ENCODE assay signal across 10 mouse cellular contexts in the genomic region with DNA sequence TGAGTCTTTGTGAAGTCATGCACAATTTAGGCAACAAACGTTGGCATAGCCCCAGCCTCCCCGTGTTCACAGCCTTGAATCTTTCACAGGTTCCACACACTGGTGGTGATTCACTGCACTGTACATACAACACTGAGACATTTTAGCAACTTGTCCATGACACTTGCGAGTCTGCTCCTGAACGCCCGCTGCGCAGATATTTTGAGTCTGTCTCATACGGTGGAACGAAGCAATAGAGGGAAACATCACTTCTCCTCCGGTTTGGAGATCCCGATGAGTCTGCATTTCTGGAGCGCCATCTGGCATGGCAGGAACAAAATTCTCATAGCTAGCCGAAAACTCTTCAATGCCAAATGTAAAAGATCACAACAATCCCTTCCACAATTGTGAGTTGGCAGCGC. TPM values are rescaled to one million over a fixed set of nuclear protein-coding genes. Genes with fewer than 3 reads are reported as not detected.
DNase-seq lines count a peak whose midpoint lies in the region; ATAC-seq and TF ChIP-seq lines count a peak whose summit lies in the region.
"Had no signal": no experiment of that assay in that cellular context is flagged by ENCODE, and none has a peak within 500 bp of the region (broad histone marks: within the 10 kb centered on the region; RNA-seq: fewer than 3 reads in every experiment).

No protein-coding gene starts in this region.

- no peaks in the 10 kb centered on the region for H3K27me3 ChIP-seq in forebrain, postnatal 0 days (ENCODE audit: insufficient read depth, low read length)
- peaks cover 79% of the 10 kb centered on the region for H3K27me3 ChIP-seq in forebrain, embryonic 10.5 days (ENCODE audit: poor library complexity, severe bottlenecking)
- H3K27me3 ChIP-seq in midbrain, embryonic 14.5 days (ENCODE audit: control insufficient read depth, insufficient read depth, low read length) = no peaks in the 10 kb centered on the region
- H3K27me3 ChIP-seq: CH12.LX had no signal

- H3K9me3 ChIP-seq in forebrain, postnatal 0 days (ENCODE audit: low read length) = no peaks in the 10 kb centered on the region
- H3K9me3 ChIP-seq in forebrain, embryonic 10.5 days = no peaks in the 10 kb centered on the region
- no peaks in the 10 kb centered on the region for H3K9me3 ChIP-seq in midbrain, embryonic 14.5 days (ENCODE audit: control insufficient read depth, low read length)
- H3K9me3 ChIP-seq: neural tube, embryonic 13.5 days had no signal

- peak; percentile 89 for DNase-seq in forebrain, postnatal 0 days
- no peak for DNase-seq in forebrain, embryonic 10.5 days (ENCODE audit: extremely low spot score, low spot score)
- DNase-seq in cerebellum, postnatal 25 days = peak; percentile 78 to 79
- DNase-seq in layer of hippocampus, adult 2 months (ENCODE audit: low spot score in 2 of 2) = peak; percentile 75 to 88
- DNase-seq in lung, postnatal 25 days (ENCODE audit: low spot score) = peak; percentile 7
- no peak for DNase-seq in urinary bladder, adult 18-20 months (ENCODE audit: low spot score in 2 of 2)
- no peak for DNase-seq in liver
- no peak for DNase-seq in midbrain, embryonic 14.5 days

- no peak overlapping the region for H3K27ac ChIP-seq in forebrain, postnatal 0 days (ENCODE audit: low read depth, low read length)
- no peak overlapping the region for H3K27ac ChIP-seq in forebrain, embryonic 10.5 days
- H3K27ac ChIP-seq in layer of hippocampus, adult 2 months = peak overlapping the region; percentile 57; the same call in 1 of the 2 replicates
- no peak overlapping the region for H3K27ac ChIP-seq in midbrain, embryonic 14.5 days (replicated peaks; ENCODE audit: low read depth, low read length)
- H3K27ac ChIP-seq: neural tube, embryonic 13.5 days had no signal

- ATAC-seq in forebrain, postnatal 0 days = peak; percentile 85
- no peak for ATAC-seq in midbrain, embryonic 14.5 days (ENCODE audit: low FRiP score, low TSS enrichment)

- WGBS in forebrain, postnatal 0 days = 41% methylated on average over 13 of the region's 13 CpGs
- WGBS in forebrain, embryonic 10.5 days = 96% methylated on average over 13 of the region's 13 CpGs
- WGBS in midbrain, embryonic 14.5 days = 93% methylated on average over 13 of the region's 13 CpGs

- H3K9ac ChIP-seq in forebrain, postnatal 0 days = no peak overlapping the region
- H3K9ac ChIP-seq in midbrain, embryonic 14.5 days (replicated peaks; ENCODE audit: low read length) = no peak overlapping the region
- H3K9ac ChIP-seq: neural tube, embryonic 13.5 days had no signal

- H3K4me2 ChIP-seq in forebrain, postnatal 0 days (ENCODE audit: low read depth) = peak overlapping the region; percentile 2; the same call in 1 of the 2 replicates
- no peak overlapping the region for H3K4me2 ChIP-seq in midbrain, embryonic 14.5 days (ENCODE audit: low read length)
- H3K4me2 ChIP-seq: neural tube, embryonic 13.5 days had no signal

- peaks cover 10% of the 10 kb centered on the region for H3K4me1 ChIP-seq in forebrain, postnatal 0 days (ENCODE audit: insufficient read depth)
- H3K4me1 ChIP-seq in forebrain, embryonic 10.5 days = peaks cover 37% of the 10 kb centered on the region
- peaks cover 30% of the 10 kb centered on the region for H3K4me1 ChIP-seq in midbrain, embryonic 14.5 days (ENCODE audit: control insufficient read depth, insufficient read depth, low read length)

- no peak for TF ChIP-seq CTCF in forebrain, postnatal 0 days (IDR thresholded peaks at IDR 0.05; ENCODE audit: low read depth)
- TF ChIP-seq CTCF in layer of hippocampus, adult 2 months (conservative IDR thresholded peaks at IDR 0.05) = no peak

- H3K4me3 ChIP-seq in forebrain, postnatal 0 days (ENCODE audit: low read depth, low read length) = no peak overlapping the region
- no peak overlapping the region for H3K4me3 ChIP-seq in forebrain, embryonic 10.5 days
- peak overlapping the region; percentile 35 for H3K4me3 ChIP-seq in layer of hippocampus, adult 2 months
- no peak overlapping the region for H3K4me3 ChIP-seq in midbrain, embryonic 14.5 days (replicated peaks; ENCODE audit: low read depth, low read length)
- H3K4me3 ChIP-seq: neural tube, embryonic 13.5 days had no signal

- H3K36me3 ChIP-seq in forebrain, postnatal 0 days (ENCODE audit: insufficient read depth) = no peaks in the 10 kb centered on the region
- no peaks in the 10 kb centered on the region for H3K36me3 ChIP-seq in forebrain, embryonic 10.5 days (replicated peaks)
- no peaks in the 10 kb centered on the region for H3K36me3 ChIP-seq in midbrain, embryonic 14.5 days (ENCODE audit: control insufficient read depth, insufficient read depth, low read length)
- H3K36me3 ChIP-seq: neural tube, embryonic 13.5 days had no signal

RNA-seq across cellular contexts. Expression of a gene that starts 57.7 kb away (rescaled TPM):
- 38.4 and 48.0 TPM in 2 replicates for total RNA-seq in forebrain, postnatal 0 days (2014; rRNA removed)
- 30.8 and 40.7 TPM in 2 replicates for polyA plus RNA-seq in forebrain, postnatal 0 days (2015; fragmentation: Nextera tagmentation; extraction: Ambion mirVana)
- polyA plus RNA-seq in forebrain, embryonic 10.5 days (2016; fragmentation: Nextera tagmentation; extraction: Ambion mirVana) = 51.7 and 52.8 TPM in 2 replicates
- 10 to 100 TPM; 49.5 to 53.9 TPM for total RNA-seq in layer of hippocampus, adult 2 months (2021)
- polyA plus RNA-seq in midbrain, embryonic 14.5 days (2014; fragmentation: Nextera tagmentation; extraction: Ambion mirVana) = 50.0 and 59.4 TPM in 2 replicates

Comparison
In these comparisons a context has a peak if more than half of its experiments do, and no peak if none do; other contexts are left out.
1. DNase-seq: peak in forebrain, postnatal 0 days (single experiment), cerebellum, postnatal 25 days (2 of 2), layer of hippocampus, adult 2 months (2 of 2) and lung, postnatal 25 days (single experiment); none in forebrain, embryonic 10.5 days (single experiment), urinary bladder, adult 18-20 months (0 of 2), liver (single experiment) and midbrain, embryonic 14.5 days (single experiment).